12 mouse cellular contexts compared by ENCODE assay signal in genomic region chr2:38354179-38354716, GRCm38 (mm10). TPM values are rescaled to one million over a fixed set of nuclear protein-coding genes. Genes with fewer than 3 reads are reported as not detected.
DNase-seq lines count a peak whose midpoint lies in the region; ATAC-seq lines count a peak whose summit lies in the region.
"Had no signal": no experiment of that assay in that cellular context is flagged by ENCODE, and none has a peak within 500 bp of the region (broad histone marks: within the 10 kb centered on the region; RNA-seq: fewer than 3 reads in every experiment).

No protein-coding gene starts in this region.

- intact Hi-C loops in left cerebral cortex, postnatal 4 days (cut with DNase I) = loop anchor here (5.0 to 10.0 kb wide), 4 partner anchors 241 to 537 kb away; no protein-coding TSS in a partner anchor

- H3K27me3 ChIP-seq in kidney, embryonic 15.5 days = peaks cover 100% of the 10 kb centered on the region
- H3K27me3 ChIP-seq in forebrain, embryonic 11.5 days (ENCODE audit: control insufficient read depth, insufficient read depth, low read length) = peaks cover 18% of the 10 kb centered on the region
- peaks cover 88% of the 10 kb centered on the region for H3K27me3 ChIP-seq in limb, embryonic 10.5 days (ENCODE audit: low read depth, poor library complexity, severe bottlenecking)
- peaks cover 54% of the 10 kb centered on the region for H3K27me3 ChIP-seq in midbrain, embryonic 15.5 days (replicated peaks)

- no peak overlapping the region for H3K4me2 ChIP-seq in kidney, embryonic 15.5 days
- peak overlapping the region; percentile 85 for H3K4me2 ChIP-seq in forebrain, embryonic 11.5 days (ENCODE audit: low read depth, low read length, severe bottlenecking)
- H3K4me2 ChIP-seq in midbrain, embryonic 15.5 days = peak overlapping the region; percentile 70
- H3K4me2 ChIP-seq: heart, embryonic 12.5 days had no signal

- H3K4me3 ChIP-seq in kidney, embryonic 15.5 days (replicated peaks) = 0 out of 2 replicates have a peak overlapping the region, but pooled peaks have one; percentile 2
- peak overlapping the region; percentile 93 for H3K4me3 ChIP-seq in forebrain, embryonic 11.5 days (ENCODE audit: low read depth, low read length)
- peak overlapping the region; percentile 80 for H3K4me3 ChIP-seq in limb, embryonic 10.5 days
- peak overlapping the region; percentile 56 for H3K4me3 ChIP-seq in midbrain, embryonic 15.5 days
- H3K4me3 ChIP-seq: heart, embryonic 12.5 days had no signal

- no peaks in the 10 kb centered on the region for H3K9me3 ChIP-seq in kidney, embryonic 15.5 days (replicated peaks)
- H3K9me3 ChIP-seq in forebrain, embryonic 11.5 days (ENCODE audit: control insufficient read depth, low read length) = no peaks in the 10 kb centered on the region
- no peaks in the 10 kb centered on the region for H3K9me3 ChIP-seq in limb, embryonic 10.5 days (replicated peaks)
- no peaks in the 10 kb centered on the region for H3K9me3 ChIP-seq in midbrain, embryonic 15.5 days
- H3K9me3 ChIP-seq: heart, embryonic 12.5 days had no signal

- DNase-seq in kidney, adult 18-20 months = no peak
- DNase-seq in forebrain, embryonic 11.5 days (ENCODE audit: low spot score) = peak; percentile 76
- DNase-seq in limb, embryonic 10.5 days (ENCODE audit: low spot score) = peak; percentile 56
- no peak for DNase-seq in left cerebral cortex, postnatal 4 days
- DNase-seq in ovary, postnatal 36 days (ENCODE audit: low spot score) = no peak
- DNase-seq: cerebellum, adult 9-10 months; kidney, adult 11 months had no signal

- H3K9ac ChIP-seq in kidney, embryonic 15.5 days = no peak overlapping the region
- H3K9ac ChIP-seq in forebrain, embryonic 11.5 days (ENCODE audit: low read length) = peak overlapping the region; percentile 99
- peak overlapping the region; percentile 66 for H3K9ac ChIP-seq in midbrain, embryonic 15.5 days
- H3K9ac ChIP-seq: heart, embryonic 12.5 days had no signal

- WGBS in kidney, embryonic 15.5 days = 1% methylated on average over 22 of the region's 22 CpGs
- WGBS in forebrain, embryonic 11.5 days = 1% methylated on average over 22 of the region's 22 CpGs
- 1% methylated on average over 22 of the region's 22 CpGs for WGBS in limb, embryonic 10.5 days
- 1% methylated on average over 22 of the region's 22 CpGs for WGBS in midbrain, embryonic 15.5 days

- peaks cover 40% of the 10 kb centered on the region for H3K4me1 ChIP-seq in kidney, embryonic 15.5 days
- H3K4me1 ChIP-seq in forebrain, embryonic 11.5 days (replicated peaks; ENCODE audit: control insufficient read depth, insufficient read depth, low read length) = peaks cover 19% of the 10 kb centered on the region
- peaks cover 99% of the 10 kb centered on the region for H3K4me1 ChIP-seq in limb, embryonic 10.5 days
- H3K4me1 ChIP-seq in midbrain, embryonic 15.5 days = peaks cover 48% of the 10 kb centered on the region

- no peak for ATAC-seq in kidney, embryonic 15.5 days (replicated peaks; ENCODE audit: low FRiP score)
- ATAC-seq in forebrain, embryonic 11.5 days (replicated peaks; ENCODE audit: low FRiP score) = no peak
- ATAC-seq in midbrain, embryonic 15.5 days (replicated peaks) = no peak
- no peak for ATAC-seq in erythroblast, adult 5-6 weeks (replicated peaks; ENCODE audit: low FRiP score, poor library complexity, severe bottlenecking)

- no peak overlapping the region for H3K27ac ChIP-seq in kidney, embryonic 15.5 days
- peak overlapping the region; percentile 97 for H3K27ac ChIP-seq in forebrain, embryonic 11.5 days (ENCODE audit: low read depth, low read length)
- peak overlapping the region; percentile 97 for H3K27ac ChIP-seq in limb, embryonic 10.5 days
- H3K27ac ChIP-seq in midbrain, embryonic 15.5 days = peak overlapping the region; percentile 83
- H3K27ac ChIP-seq: macrophage had no signal

- no peaks in the 10 kb centered on the region for H3K36me3 ChIP-seq in kidney, embryonic 15.5 days
- H3K36me3 ChIP-seq in forebrain, embryonic 11.5 days (ENCODE audit: control insufficient read depth, insufficient read depth, low read length) = peaks cover 4% of the 10 kb centered on the region; the same call in 1 of the 2 replicates
- H3K36me3 ChIP-seq in limb, embryonic 10.5 days = peaks cover 24% of the 10 kb centered on the region
- no peaks in the 10 kb centered on the region for H3K36me3 ChIP-seq in midbrain, embryonic 15.5 days (replicated peaks)
- H3K36me3 ChIP-seq: heart, embryonic 12.5 days had no signal

RNA-seq across cellular contexts. Expression of gene Lhx2, which starts 15.2 kb away (rescaled TPM):
- polyA plus RNA-seq in kidney, embryonic 15.5 days (2015; fragmentation: Nextera tagmentation; extraction: Ambion mirVana) = 0.10 TPM in 1 of 2 replicates, not detected in the other
- 175 and 195 TPM in 2 replicates for polyA plus RNA-seq in forebrain, embryonic 11.5 days (2014; fragmentation: Nextera tagmentation; extraction: Ambion mirVana)
- polyA plus RNA-seq in limb, embryonic 10.5 days (2016; fragmentation: Nextera tagmentation; extraction: Ambion mirVana) = 33.7 and 48.4 TPM in 2 replicates
- 47.3 and 58.4 TPM in 2 replicates for polyA plus RNA-seq in midbrain, embryonic 15.5 days (2015; fragmentation: Nextera tagmentation; extraction: Ambion mirVana)
- total RNA-seq in left cerebral cortex, postnatal 4 days (2021) = 100 to 1,000 TPM; 110 to 128 TPM
- total RNA-seq in erythroblast, adult 5-6 weeks (2015; ENCODE audit: low replicate concordance) = not detected in 2 replicates
- not detected in 2 replicates for total RNA-seq in erythroblast, adult 5-6 weeks (2017; ENCODE audit: low replicate concordance)

Comparison
In these comparisons a context has a peak if more than half of its experiments do, and no peak if none do; other contexts are left out.
1. H3K4me3 ChIP-seq: peak in every context shown above with its lines; median percentile 93 in forebrain, embryonic 11.5 days; 80 in limb, embryonic 10.5 days; 56 in midbrain, embryonic 15.5 days; 2 in kidney, embryonic 15.5 days.
2. DNase-seq: peak in forebrain, embryonic 11.5 days (single experiment) and limb, embryonic 10.5 days (single experiment); none in kidney, adult 18-20 months (single experiment), left cerebral cortex, postnatal 4 days (single experiment) and ovary, postnatal 36 days (single experiment).
3. RNA of gene Lhx2, which starts 15.2 kb away (polyA plus RNA-seq): 175 to 195 TPM in forebrain, embryonic 11.5 days, 47.3 to 58.4 TPM in midbrain, embryonic 15.5 days and 33.7 to 48.4 TPM in limb, embryonic 10.5 days; 0.10 TPM in kidney, embryonic 15.5 days; every median in the first group is over 10 times any median in the second.